ENCODE assay signal across 10 mouse cellular contexts in the genomic region with DNA sequence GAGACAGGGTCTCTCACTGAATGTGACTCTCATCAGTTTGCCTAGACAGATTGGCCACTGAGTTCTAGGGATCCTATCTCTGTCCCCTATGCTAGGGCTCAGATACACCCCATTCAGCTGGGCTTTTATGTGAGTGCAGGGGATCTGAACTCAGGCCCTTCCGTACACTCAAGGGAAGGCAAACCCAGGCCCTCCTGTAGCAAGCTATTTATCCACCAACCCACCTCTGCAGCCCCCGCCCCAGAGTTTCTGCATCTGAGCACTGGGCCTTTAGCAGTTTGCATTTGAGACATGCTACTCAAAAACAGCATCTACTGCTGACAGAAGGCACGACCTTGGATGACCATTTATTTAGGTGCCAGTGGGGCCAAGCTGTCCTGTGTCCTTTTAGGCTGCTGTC.
DNase-seq lines count a peak whose midpoint lies in the region; ATAC-seq and TF ChIP-seq lines count a peak whose summit lies in the region.
"Had no signal": no experiment of that assay in that cellular context is flagged by ENCODE, and none has a peak within 500 bp of the region (broad histone marks: within the 10 kb centered on the region; RNA-seq: fewer than 3 reads in every experiment).

No protein-coding gene starts in this region.

- H3K4me2 ChIP-seq in heart, postnatal 0 days (ENCODE audit: low read depth, low read length) = 0 out of 2 replicates have a peak overlapping the region, but pooled peaks have one; percentile 30
- H3K4me2 ChIP-seq in midbrain, embryonic 14.5 days (ENCODE audit: low read length) = peak overlapping the region; percentile 46
- H3K4me2 ChIP-seq in midbrain, postnatal 0 days (ENCODE audit: low read depth, low read length, poor library complexity, severe bottlenecking) = no peak overlapping the region
- no peak overlapping the region for H3K4me2 ChIP-seq in intestine, embryonic 15.5 days (replicated peaks)
- H3K4me2 ChIP-seq in stomach, postnatal 0 days (replicated peaks; ENCODE audit: low read depth) = peak overlapping the region; percentile 33

- H3K36me3 ChIP-seq in heart, postnatal 0 days (replicated peaks; ENCODE audit: control insufficient read depth, insufficient read depth, low read length) = no peaks in the 10 kb centered on the region
- H3K36me3 ChIP-seq in midbrain, embryonic 14.5 days (ENCODE audit: control insufficient read depth, insufficient read depth, low read length) = no peaks in the 10 kb centered on the region
- no peaks in the 10 kb centered on the region for H3K36me3 ChIP-seq in midbrain, postnatal 0 days (ENCODE audit: insufficient read depth, low read length)
- H3K36me3 ChIP-seq in intestine, embryonic 15.5 days = no peaks in the 10 kb centered on the region
- H3K36me3 ChIP-seq in stomach, postnatal 0 days (ENCODE audit: control insufficient read depth, insufficient read depth, low read length) = no peaks in the 10 kb centered on the region

- ATAC-seq in heart, postnatal 0 days (ENCODE audit: insufficient read depth, low read depth) = no peak
- ATAC-seq in midbrain, embryonic 14.5 days (ENCODE audit: low FRiP score, low TSS enrichment) = no peak
- no peak for ATAC-seq in midbrain, postnatal 0 days (ENCODE audit: low FRiP score)
- no peak for ATAC-seq in intestine, embryonic 15.5 days
- ATAC-seq in stomach, postnatal 0 days (ENCODE audit: low FRiP score, low TSS enrichment) = no peak
- ATAC-seq: Patski had no signal

- no peaks in the 10 kb centered on the region for H3K27me3 ChIP-seq in heart, postnatal 0 days (ENCODE audit: control insufficient read depth, insufficient read depth, low read length)
- H3K27me3 ChIP-seq in midbrain, embryonic 14.5 days (ENCODE audit: control insufficient read depth, insufficient read depth, low read length) = no peaks in the 10 kb centered on the region
- no peaks in the 10 kb centered on the region for H3K27me3 ChIP-seq in midbrain, postnatal 0 days (ENCODE audit: insufficient read depth, low read length)
- no peaks in the 10 kb centered on the region for H3K27me3 ChIP-seq in intestine, embryonic 15.5 days (replicated peaks)
- no peaks in the 10 kb centered on the region for H3K27me3 ChIP-seq in stomach, postnatal 0 days (ENCODE audit: control insufficient read depth, insufficient read depth, low read length)
- H3K27me3 ChIP-seq: Patski had no signal

- no peaks in the 10 kb centered on the region for H3K9me3 ChIP-seq in heart, postnatal 0 days (replicated peaks; ENCODE audit: control insufficient read depth, low read length)
- H3K9me3 ChIP-seq in midbrain, embryonic 14.5 days (ENCODE audit: control insufficient read depth, low read length) = no peaks in the 10 kb centered on the region; the same call in 1 of the 2 replicates
- 0 out of 2 replicates have a peak, but pooled peaks cover 4% of the 10 kb centered on the region for H3K9me3 ChIP-seq in midbrain, postnatal 0 days (ENCODE audit: low read length)
- no peaks in the 10 kb centered on the region for H3K9me3 ChIP-seq in intestine, embryonic 15.5 days
- no peaks in the 10 kb centered on the region for H3K9me3 ChIP-seq in stomach, postnatal 0 days (ENCODE audit: control insufficient read depth, low read length)

- WGBS in heart, postnatal 0 days = 59% methylated on average over 3 of the region's 3 CpGs
- 82% methylated on average over 3 of the region's 3 CpGs for WGBS in midbrain, embryonic 14.5 days
- 76% methylated on average over 3 of the region's 3 CpGs for WGBS in midbrain, postnatal 0 days
- WGBS in intestine, embryonic 15.5 days = 74% methylated on average over 3 of the region's 3 CpGs
- 64% methylated on average over 3 of the region's 3 CpGs for WGBS in stomach, postnatal 0 days

- no peak overlapping the region for H3K4me3 ChIP-seq in heart, postnatal 0 days (ENCODE audit: low read depth, low read length)
- H3K4me3 ChIP-seq in midbrain, embryonic 14.5 days (replicated peaks; ENCODE audit: low read depth, low read length) = no peak overlapping the region
- no peak overlapping the region for H3K4me3 ChIP-seq in midbrain, postnatal 0 days (ENCODE audit: low read depth, low read length)
- H3K4me3 ChIP-seq in intestine, embryonic 15.5 days (replicated peaks) = no peak overlapping the region
- no peak overlapping the region for H3K4me3 ChIP-seq in stomach, postnatal 0 days (ENCODE audit: low read depth, low read length)

- no peak for TF ChIP-seq CTCF in heart, postnatal 0 days (IDR thresholded peaks at IDR 0.05; ENCODE audit: low read depth)
- TF ChIP-seq CTCF in midbrain, postnatal 0 days (IDR thresholded peaks at IDR 0.05) = no peak
- no peak for TF ChIP-seq CTCF in stomach, postnatal 0 days (IDR thresholded peaks at IDR 0.05; ENCODE audit: low read depth)

- no peak overlapping the region for H3K27ac ChIP-seq in heart, postnatal 0 days (ENCODE audit: low read depth)
- H3K27ac ChIP-seq in midbrain, embryonic 14.5 days (replicated peaks; ENCODE audit: low read depth, low read length) = no peak overlapping the region
- H3K27ac ChIP-seq in midbrain, postnatal 0 days (ENCODE audit: low read depth, low read length) = no peak overlapping the region
- H3K27ac ChIP-seq in intestine, embryonic 15.5 days = 0 out of 2 replicates have a peak overlapping the region, but pooled peaks have one; percentile 19
- no peak overlapping the region for H3K27ac ChIP-seq in stomach, postnatal 0 days (replicated peaks)

- 0 out of 2 replicates have a peak, but pooled peaks cover 4% of the 10 kb centered on the region for H3K4me1 ChIP-seq in heart, postnatal 0 days (ENCODE audit: control insufficient read depth, insufficient read depth)
- H3K4me1 ChIP-seq in midbrain, embryonic 14.5 days (ENCODE audit: control insufficient read depth, insufficient read depth, low read length) = no peaks in the 10 kb centered on the region
- H3K4me1 ChIP-seq in midbrain, postnatal 0 days (ENCODE audit: insufficient read depth, low read length) = peaks cover 9% of the 10 kb centered on the region
- 0 out of 2 replicates have a peak, but pooled peaks cover 6% of the 10 kb centered on the region for H3K4me1 ChIP-seq in intestine, embryonic 15.5 days (replicated peaks)
- no peaks in the 10 kb centered on the region for H3K4me1 ChIP-seq in stomach, postnatal 0 days (replicated peaks; ENCODE audit: control insufficient read depth, insufficient read depth)

- DNase-seq in heart, postnatal 0 days (ENCODE audit: low spot score) = no peak
- DNase-seq in heart, adult 9 months (ENCODE audit: low spot score in 2 of 2) = no peak
- DNase-seq in midbrain, embryonic 14.5 days = no peak
- no peak for DNase-seq in midbrain, postnatal 0 days (ENCODE audit: low spot score)
- DNase-seq in stomach, postnatal 0 days (ENCODE audit: low spot score) = no peak
- no peak for DNase-seq in adrenal gland, adult 18-20 months (ENCODE audit: low spot score in 2 of 2)
- no peak for DNase-seq in layer of hippocampus, postnatal 36 days
- DNase-seq: right cerebral cortex, adult 18-20 months had no signal

- no peak overlapping the region for H3K9ac ChIP-seq in heart, postnatal 0 days (replicated peaks; ENCODE audit: low read depth, low read length)
- no peak overlapping the region for H3K9ac ChIP-seq in midbrain, embryonic 14.5 days (replicated peaks; ENCODE audit: low read length)
- H3K9ac ChIP-seq in midbrain, postnatal 0 days (replicated peaks; ENCODE audit: low read length, poor library complexity, severe bottlenecking) = no peak overlapping the region
- no peak overlapping the region for H3K9ac ChIP-seq in intestine, embryonic 15.5 days
- H3K9ac ChIP-seq in stomach, postnatal 0 days (ENCODE audit: low read length) = no peak overlapping the region

- TF ChIP-seq EP300 in heart, postnatal 0 days (IDR thresholded peaks at IDR 0.05; ENCODE audit: low read depth) = no peak
- TF ChIP-seq EP300 in stomach, postnatal 0 days (optimal IDR thresholded peaks at IDR 0.05) = no peak

Comparison
In these comparisons a context has a peak if more than half of its experiments do, and no peak if none do; other contexts are left out.
1. H3K4me2 ChIP-seq: peak in heart, postnatal 0 days (single experiment), midbrain, embryonic 14.5 days (single experiment) and stomach, postnatal 0 days (single experiment); none in midbrain, postnatal 0 days (single experiment) and intestine, embryonic 15.5 days (single experiment).